Mouse (Mus musculus): ENCODE measurements around the gene Acp4.
"Not testable (repeated sequence)": the region's sequence is repeated elsewhere in the genome, so short reads cannot be mapped to it uniquely, and the experiment has no call there.

Acp4 gene

DNA sequence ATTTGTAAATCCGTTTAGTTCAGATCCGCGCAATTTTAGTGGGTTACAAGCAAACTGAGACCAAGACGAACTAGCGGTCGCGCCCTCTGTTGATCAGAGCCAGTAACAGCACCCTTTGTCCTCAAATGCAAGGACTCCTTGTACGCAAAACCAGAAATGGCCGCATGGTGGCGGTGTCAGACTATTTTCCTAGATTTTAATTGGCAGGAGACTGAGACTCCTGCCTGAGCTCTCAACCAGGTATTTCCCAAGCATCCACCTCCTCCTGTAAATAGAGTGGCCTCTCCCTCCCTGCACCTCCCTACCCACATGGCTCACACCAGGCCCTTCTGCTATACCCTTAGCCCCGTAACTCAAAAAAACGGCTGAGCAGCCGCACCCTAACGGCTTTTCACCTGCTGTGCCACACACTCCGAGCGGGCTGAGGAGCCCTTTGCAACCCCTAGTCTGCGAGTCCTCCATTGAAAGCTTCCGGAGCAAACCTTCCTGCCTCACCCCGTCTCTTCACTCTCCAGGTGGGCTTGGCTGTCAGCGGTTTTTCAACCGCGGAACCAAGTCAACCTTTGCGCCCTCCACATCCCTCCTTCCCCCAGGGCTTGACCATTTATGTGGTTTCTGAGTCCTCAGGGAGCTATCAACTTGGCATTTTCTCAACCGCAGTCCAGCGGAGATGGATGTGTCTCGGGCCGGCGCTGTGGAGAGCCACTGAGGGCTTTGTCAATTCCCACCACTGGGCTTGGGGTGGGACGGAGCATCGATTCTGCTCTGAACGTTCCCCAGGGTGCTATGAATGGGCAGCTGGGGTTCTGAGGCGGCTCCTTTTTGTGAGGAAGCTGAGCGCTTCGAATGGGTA lies 5.8 kb upstream of the Acp4 start:
- in situ Hi-C loops (cut with MboI, MseI) = loop anchor here (5.0 kb wide), 1 partner anchor 219 kb away; no protein-coding TSS in a partner anchor

DNA sequence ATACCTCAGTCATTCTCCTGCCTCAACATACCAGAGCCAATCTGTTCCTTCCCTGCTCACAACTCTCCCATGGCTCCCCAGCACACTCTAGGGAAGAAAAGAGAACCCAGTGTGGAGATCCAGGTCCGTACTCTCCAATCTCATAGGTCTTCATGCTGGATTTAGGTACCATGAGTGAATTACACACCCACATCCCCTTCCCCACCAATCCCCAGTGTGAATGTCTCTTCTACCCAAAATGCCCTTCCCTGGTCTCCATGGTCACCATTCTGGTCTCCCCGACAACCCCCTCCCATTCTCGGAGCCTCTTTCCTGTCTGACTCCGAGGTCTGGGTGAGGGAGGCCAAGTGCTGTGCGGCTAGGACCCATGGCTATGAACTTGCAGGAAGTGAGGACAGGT lies 4.0 kb upstream of the Acp4 start, which contains the start of gene Gm15517:
Gm15517 (plus strand) TSS at position 301 of the 400 bp plus-strand sequence.
- in situ Hi-C loops (cut with MboI, MseI) = loop anchor here (5.0 kb wide), 1 partner anchor 221 kb away; no protein-coding TSS in a partner anchor

DNA sequence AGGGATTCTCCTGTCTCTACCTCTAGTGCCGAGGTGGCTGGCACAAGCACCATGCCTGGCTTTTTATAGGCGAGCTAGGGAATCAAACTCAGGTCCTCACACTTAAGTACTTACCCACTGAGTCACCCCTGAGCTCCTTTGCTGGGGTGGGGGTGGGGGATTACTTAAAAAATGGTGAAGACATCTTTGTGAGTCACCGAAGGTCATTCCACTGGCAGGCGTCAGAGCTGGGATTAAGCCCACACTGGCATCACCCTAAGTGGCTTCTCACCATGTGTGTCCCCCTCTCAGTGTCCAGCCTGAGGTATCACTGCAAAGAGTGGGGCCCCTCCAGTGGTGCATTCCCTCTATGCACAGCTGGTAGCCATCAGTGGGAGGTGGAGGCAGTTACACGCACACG lies 3.2 kb upstream of the Acp4 start:
- in situ Hi-C loops (cut with MboI, MseI) = loop anchor here (5.0 kb wide), 1 partner anchor 222 kb away; no protein-coding TSS in a partner anchor

DNA sequence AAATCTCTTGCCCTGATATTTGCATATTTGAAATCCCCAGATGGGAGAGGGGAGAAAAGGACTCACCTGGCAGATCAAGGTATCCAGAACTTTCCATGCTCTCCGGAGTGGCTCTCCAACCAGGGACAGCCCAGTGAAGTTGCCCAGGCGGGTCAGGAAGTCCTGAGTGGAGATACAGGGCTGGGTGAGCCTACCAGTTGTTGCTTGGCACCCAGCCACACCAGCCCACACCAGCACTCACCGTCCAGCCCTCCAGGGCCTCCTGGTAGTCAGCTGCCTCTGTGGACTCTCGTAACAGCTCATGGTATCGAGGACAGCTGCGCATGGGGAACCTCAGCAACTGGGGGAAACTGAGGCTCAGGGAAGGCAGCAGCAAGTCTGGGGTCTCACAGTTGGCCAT lies 2.2 kb downstream of the Acp4 start:
- in situ Hi-C loops (cut with MboI, MseI) = loop anchor here (10.0 kb wide), 1 partner anchor 1260 kb away; the partner anchor contains the start of gene Nucb1

DNA sequence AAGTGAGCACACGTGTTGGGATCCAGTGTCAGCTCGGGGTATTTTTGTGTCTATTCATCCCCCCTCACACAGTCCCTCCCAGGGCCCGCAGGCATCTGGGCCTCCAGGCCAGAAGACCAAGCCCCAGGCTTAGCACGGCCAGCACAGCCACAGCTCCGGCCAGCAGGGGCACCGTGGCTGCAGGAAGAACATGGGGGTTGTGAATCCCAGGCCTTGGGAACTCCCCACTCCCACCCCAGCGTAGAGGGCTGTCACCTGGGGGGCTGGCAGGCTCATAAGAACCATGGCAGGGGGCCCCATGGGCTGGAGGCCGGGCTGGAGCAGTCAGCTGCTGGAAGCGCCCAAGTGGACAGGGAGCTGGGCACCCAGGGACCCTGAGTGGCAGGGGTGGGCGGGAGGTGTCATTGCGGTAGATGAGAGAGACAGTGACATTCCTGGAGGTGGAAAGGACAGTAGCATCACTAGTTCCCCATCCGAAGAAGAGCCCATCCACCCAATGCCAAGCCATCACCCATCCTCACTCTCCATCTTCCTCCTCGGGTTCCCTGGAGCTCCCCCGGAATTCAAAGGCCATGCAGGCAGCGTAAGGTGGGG lies 4.1 kb downstream of the Acp4 start:
- in situ Hi-C loops (cut with MboI, MseI) = loop anchor here (10.0 kb wide), 1 partner anchor 1262 kb away; the partner anchor contains the start of gene Nucb1

DNA sequence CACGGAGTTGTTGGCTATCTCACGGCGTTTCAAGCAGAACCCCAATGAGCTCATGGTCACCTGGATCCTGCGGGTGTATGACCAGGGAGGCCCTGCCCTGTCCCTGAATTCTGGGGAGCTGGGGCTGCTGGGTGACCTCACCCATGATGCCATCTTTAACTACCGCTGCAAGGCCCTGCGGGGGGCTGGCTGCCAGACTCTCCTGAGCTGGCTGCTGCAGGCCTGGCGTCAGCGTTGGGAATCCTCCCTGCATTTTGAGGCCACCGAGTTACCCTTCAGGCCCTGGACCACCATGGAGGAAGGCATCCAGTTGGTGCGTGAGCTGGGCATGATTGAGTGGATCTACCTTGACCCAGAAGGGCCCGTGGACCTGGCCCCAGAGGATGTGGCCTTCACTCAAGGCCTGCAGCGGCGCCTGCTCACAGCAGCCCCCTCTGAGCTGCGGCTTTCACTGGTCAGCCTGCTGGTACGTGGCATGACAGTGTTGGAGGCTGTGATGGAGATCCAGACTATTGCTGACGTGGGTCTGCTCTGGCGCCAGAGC lies 6.4 kb downstream of the Acp4 start:
- in situ Hi-C loops (cut with MboI, MseI) = loop anchor here (10.0 kb wide), 1 partner anchor 1264 kb away; the partner anchor contains the start of gene Nucb1

DNA sequence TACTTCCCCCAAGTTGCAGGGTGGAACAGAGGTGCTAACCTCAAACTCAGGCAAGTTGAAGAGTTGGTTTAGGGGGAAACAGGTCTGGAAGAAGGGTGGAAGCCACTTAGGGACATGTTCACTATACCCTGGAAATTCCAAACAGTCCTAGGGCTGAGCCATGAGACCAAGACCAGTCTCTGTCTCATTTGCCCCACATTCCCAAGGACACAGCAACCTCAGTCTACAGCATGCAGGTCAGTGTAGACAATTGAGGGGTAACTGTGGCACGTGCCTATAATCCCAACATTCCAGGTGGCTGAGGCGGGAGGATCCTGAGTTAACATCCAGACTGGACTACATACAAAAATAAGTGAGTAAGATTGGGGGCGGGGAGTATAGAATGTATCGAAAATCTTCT lies 7.9 kb downstream of the Acp4 start:
- in situ Hi-C loops (cut with MboI, MseI) = loop anchor here (10.0 kb wide), 1 partner anchor 574 kb away; the partner anchor contains the start of gene Ctu1

DNA sequence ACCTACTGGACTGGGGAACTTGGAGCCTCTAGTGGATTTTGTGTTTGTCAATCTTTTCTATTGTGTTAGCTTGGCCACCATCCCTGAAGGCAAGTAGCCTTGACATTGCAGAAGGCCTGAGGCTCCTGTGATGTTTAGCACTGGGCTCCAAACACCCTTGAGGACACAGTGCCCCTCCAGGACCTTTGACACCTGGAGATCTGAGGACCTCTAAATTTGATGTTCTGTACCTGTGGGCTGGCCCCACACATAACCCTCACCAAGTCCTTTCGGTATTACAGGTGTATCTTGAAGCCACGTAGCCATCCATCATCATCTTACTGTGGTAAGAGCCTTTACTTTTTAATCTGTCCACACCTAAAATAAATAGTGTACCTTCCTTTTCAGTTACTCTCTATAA lies 9.2 kb downstream of the Acp4 start:
- in situ Hi-C loops (cut with MboI, MseI) = loop anchor here (10.0 kb wide), 1 partner anchor 573 kb away; the partner anchor contains the start of gene Ctu1

DNA sequence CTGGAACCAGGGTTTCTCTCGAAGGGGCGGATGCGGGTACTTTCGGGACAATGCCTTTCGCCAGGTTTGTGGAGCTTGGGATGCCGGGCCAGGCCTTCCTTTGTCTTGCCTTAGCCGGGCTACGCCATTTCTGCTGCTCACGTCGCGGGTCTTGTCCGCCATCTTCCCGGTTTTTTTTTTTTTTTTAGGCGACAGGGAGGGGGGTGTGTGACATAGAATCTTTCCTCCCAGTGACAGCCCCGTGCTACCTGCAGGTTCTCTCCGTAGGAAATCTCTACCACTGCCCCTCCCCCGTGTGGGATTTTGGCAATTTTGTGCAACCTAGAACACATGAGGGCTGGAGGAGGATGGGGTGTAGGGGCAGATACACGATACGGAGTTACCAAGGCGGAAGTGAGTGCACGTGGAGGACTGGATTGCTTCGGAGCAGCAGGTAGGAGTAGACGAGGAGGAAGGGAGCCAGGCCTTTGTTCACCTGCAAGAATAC lies 10.2 kb downstream of the Acp4 start:
- in situ Hi-C loops (cut with MboI, MseI) = loop anchor here (10.0 kb wide), 1 partner anchor 572 kb away; the partner anchor contains the start of gene Ctu1

DNA sequence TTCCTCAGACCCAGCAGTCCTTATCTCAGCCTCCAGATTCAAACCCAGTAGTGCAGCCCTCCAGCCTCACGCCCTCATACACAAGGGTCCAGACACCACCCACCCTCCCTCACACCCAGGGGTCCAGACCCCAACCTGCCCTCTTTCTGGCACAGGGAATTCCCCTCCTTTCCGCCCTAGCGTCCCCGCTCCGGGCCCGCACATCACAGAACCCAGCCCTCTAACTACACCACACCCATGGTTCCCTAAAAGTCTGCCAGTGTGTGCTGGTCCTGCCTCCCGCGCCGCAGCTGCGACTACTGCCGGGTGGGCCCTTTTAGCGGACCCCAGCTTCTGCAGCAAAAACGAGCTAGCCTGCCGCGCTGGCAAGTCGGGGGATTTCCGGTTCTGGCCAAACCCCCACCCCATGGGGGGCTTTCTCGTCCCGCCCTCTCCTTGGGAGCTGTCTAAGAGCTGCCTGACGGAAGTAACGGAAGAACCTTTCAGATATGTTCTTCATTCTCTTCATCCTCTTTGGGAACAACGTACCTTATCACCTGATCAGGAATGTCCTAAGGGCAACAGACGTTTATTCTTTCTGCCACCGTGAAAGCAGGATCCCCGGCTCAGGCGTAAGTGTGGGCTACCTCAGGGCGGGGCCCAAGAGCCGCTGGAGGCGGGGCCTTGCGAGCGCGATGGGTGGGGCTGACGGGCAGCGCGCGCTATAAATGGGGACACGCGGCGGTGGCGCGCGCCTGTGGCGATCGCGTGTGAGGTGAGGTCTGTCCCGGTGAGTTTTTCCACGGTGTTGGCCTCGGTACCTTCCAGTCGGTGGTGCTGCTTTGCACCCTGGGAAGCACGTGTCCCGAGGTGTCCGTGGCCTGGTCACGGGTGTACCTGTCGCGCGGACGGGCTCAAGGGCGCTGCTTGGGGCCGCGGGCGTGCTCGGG lies 10.9 kb downstream of the Acp4 start, which contains the start of the genes 1700028J19Rik and 2410002F23Rik:
1700028J19Rik (minus strand) TSS at position 641 of the 929 bp plus-strand sequence.
2410002F23Rik (plus strand) TSS at position 668 of the 929 bp plus-strand sequence.
- in situ Hi-C loops (cut with MboI, MseI) = loop anchor here (10.0 kb wide), 1 partner anchor 572 kb away; the partner anchor contains the start of gene Ctu1

DNA sequence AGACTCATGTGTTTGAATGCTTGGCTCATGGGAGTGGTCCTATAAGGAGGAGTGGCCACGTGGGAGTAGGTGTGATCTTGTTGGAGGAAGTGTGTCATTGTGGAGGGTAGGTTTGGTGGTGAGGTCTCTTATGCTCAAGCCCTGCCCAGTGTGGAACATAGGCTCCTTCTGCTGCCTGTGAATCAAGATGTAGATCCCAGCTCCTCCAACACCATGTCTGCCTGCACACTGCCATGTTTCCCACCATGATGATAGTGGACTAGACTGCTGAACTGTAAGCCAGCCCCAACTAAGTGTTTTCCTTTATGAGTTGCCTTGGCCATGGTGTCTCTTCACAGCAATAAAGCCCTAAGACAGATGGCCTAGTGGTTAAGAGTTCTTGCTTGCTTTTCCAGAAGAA lies 13.1 kb downstream of the Acp4 start:
- in situ Hi-C loops (cut with MboI, MseI) = loop anchor here (10.0 kb wide), 1 partner anchor 569 kb away; the partner anchor contains the start of gene Ctu1

DNA sequence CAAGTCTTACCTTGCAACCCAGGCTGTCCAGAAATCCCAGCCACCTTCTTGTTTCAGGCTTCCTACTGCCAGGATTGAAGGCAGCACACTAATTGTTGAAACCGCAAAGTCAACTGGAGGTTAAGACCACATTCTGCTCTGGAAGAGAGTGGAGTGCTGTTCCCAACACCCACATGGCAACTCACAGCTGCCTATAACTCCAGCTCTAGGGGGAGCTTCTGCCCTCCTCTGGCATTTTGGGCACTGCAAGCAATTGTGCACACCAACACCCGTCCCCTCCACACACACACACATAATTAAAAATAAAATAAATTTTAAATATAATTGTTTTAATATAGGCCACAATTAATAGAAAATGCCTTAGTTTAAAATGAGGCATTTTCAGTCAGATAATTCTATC lies 16.0 kb downstream of the Acp4 start:
- in situ Hi-C loops (cut with MboI, MseI) = loop anchor here (10.0 kb wide), 1 partner anchor 566 kb away; the partner anchor contains the start of gene Ctu1

DNA sequence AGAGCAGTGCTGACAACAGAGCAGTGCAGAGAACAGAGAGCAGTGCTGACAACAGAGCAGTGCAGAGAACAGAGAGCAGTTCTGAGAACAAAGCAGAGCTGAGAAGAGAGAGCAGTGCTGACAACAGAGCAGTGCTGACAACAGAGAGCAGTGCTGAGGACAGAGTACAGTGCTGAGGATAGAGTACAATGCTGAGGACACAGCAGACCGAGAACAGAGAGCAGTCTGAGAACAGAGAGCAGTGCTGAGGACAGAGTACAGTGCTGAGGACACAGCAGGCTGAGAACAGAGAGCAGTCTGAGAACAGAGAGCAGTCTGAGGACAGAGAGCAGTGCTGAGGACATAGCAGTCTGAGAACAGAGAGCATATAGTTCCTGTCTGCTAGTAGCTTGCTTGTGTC lies 16.5 kb downstream of the Acp4 start:
- in situ Hi-C loops (cut with MboI, MseI) = loop anchor here (10.0 kb wide), 1 partner anchor 566 kb away; the partner anchor contains the start of gene Ctu1

DNA sequence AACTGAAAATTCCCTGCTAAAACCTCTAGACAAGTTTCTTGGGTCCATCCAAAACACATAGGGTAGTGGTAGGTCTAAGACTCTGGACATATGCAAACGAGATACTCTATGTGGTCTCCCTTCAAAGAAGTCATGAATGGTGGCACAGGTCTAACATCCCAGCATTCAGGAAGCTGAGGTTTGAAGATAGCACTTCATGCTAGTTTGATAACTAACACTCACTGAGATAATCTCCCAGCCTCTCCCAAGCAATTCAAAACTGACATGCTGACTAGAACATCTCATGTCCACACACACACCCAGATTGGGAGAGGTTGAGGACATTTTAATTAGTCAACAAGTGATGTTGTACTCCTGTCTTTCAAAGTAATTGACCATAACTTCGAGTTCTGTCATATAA lies 17.3 kb downstream of the Acp4 start:
- in situ Hi-C loops (cut with MboI, MseI) = loop anchor here (10.0 kb wide), 1 partner anchor 565 kb away; the partner anchor contains the start of gene Ctu1

DNA sequence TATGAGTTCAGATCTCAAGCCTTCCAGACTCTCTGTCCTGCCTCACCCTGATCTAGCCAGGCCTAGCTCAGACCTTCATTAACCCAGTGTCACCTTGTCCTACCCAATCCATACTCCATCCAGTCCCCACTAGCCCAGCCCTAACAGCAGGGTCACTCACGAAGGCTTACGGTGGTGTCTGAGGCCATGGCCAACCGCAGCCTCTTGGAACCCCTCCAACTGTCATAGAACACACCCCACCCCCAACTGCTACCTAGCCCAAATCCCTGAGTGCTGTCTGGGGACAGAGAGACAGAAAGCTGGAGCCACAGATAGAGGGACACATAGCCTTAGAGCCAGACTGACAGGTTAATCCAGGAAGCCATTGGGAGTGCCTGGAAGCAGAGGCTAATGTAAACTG lies 21.3 kb downstream of the Acp4 start, which contains the start of gene Gm36864:
Gm36864 (plus strand) TSS at position 269 of the 400 bp plus-strand sequence.
- in situ Hi-C loops (cut with MboI, MseI) = no loop called here

DNA sequence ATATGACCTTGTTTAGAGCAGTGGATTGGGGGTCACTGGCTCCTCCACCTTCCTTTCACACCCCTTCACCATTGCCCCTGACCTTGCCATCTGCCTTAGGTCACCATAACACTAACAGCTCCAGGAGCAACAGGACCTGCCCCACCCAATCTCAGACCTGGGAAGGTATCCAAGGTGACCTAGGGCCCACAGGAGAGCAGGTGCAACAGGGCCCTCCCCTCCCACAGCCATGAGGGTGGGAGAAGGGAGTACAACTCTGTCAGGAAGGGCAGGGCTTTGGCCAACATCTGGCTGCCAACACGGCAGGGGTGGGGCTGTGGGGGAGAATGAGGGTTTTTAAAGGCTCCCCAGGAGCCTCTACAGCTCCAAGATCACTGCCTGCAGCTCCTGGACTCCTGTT lies 32.1 kb downstream of the Acp4 start, which contains the start of gene Klk1:
Klk1 (plus strand) TSS at position 285 of the 400 bp plus-strand sequence.
- in situ Hi-C loops (cut with MboI, MseI) = no loop called here

DNA sequence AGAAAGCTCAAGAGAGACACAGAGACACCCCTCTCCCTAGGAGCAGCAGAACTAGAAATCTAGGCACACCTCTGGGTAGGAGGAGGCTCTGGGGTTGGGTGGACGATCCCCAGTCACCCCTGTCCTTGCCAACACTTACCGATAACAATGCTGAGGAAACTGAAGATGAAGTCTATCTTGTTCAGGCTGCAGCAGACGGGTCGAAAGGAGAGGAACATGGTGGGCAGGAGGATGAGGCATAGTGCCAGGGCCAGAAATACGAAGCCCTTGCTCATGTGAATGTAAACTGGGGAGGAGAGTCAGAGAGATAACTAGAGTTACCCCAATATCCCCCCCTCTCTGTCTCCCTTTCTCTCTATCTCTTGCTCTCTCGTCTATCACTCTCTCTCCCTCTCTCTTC lies 34.8 kb downstream of the Acp4 start:
- in situ Hi-C loops (cut with MboI, MseI) = not testable (repeated sequence)

DNA sequence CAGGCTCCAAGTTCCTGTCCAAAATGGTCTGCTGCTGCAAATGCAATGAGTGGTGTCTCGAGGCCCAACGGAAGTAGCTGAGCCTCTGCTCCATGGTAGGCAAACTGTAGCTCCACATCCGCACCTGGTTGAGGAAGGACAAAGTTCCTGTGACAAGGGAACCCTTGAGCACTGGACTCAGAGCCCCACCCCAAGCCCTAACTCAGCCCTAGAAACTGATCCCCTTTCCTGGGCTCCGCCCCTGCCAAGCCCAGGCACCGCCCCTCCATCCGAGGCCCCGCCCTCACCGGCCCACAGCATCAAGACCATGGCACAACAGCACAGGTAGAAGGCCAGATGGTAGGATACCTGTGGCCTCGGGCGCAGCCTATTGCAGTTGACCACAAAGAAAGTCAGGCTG lies 35.6 kb downstream of the Acp4 start:
- in situ Hi-C loops (cut with MboI, MseI) = not testable (repeated sequence)

DNA sequence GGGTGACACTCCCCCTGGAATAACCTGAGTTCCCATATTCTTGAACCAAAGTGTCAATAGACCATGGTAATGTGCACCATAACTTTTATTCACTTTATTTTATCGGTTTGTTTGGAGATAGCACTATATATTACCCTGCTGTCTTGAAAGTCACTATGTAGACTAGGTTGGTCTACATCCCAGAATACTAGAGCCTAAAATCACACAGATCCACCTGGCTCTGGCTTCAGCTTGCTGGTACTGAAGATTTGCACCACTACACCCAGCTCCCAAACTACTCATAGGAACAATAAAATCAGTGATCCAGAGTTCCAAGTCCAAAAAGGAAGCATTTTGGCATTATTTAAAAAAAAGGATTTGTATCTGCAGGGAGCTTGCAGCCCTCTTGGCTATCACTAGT lies 41.5 kb downstream of the Acp4 start, which contains the start of gene Klk1b5:
Klk1b5 (plus strand) TSS at position 301 of the 400 bp plus-strand sequence.
- in situ Hi-C loops (cut with MboI, MseI) = no loop called here

DNA sequence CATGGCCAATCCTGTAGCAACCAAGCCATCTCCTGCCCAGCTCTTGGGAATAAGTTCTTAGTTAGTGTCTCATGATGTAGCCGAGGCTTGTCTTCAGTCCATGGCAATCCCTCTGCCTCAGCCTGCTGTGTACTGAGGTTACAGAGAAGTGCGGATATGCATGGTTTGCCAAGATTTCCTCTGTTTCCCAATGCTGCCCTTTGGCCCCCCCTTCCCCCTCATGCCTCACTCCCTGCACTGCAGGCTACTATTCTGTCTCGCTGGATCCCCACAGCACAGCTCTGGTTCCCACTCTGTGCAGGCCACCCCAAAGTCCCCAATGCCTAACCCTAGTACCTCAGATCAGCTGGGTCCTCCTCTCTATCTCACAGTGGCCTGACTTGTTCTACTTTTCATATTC lies 48.9 kb downstream of the Acp4 start:
- in situ Hi-C loops (cut with MboI, MseI) = no loop called here
